Mouse (Mus musculus): ENCODE measurements at regions not wholly inside any gene's neighbourhood (a gene's known extent, or its start where the extent isn't known, plus 50 kb on each side); places are given as distances from the start of the nearest gene placed in this dataset.

- no peak for DNase-seq (ENCODE audit: low read depth, low spot score)
Observed at GRCm38 (mm10) chr19:55011341-55011740, 115.7 kb downstream of the Gpam start.

GRCm38 (mm10) chr19:55008463-55009146 is 118.4 kb downstream of the Gpam start:
- DNase-seq (ENCODE audit: low read depth, low spot score), result no peak

- no peak for DNase-seq (ENCODE audit: low read depth, low spot score)
Observed at GRCm38 (mm10) chr19:54989982-54990381, 137.1 kb downstream of the Gpam start.

- no peak for DNase-seq (ENCODE audit: low read depth, low spot score)
Observed at GRCm38 (mm10) chr19:54984541-54984940, 142.5 kb downstream of the Gpam start.

GRCm38 (mm10) chr19:54982801-54983200 is 144.2 kb downstream of the Gpam start:
- no peak for DNase-seq (ENCODE audit: low read depth, low spot score)

- no peak for DNase-seq (ENCODE audit: low read depth, low spot score)
Observed at GRCm38 (mm10) chr19:54971440-54972211, 155.4 kb downstream of the Gpam start.

- DNase-seq (ENCODE audit: low read depth, low spot score), result no peak
Observed at GRCm38 (mm10) chr19:54958328-54958727, 168.7 kb downstream of the Gpam start.

GRCm38 (mm10) chr19:54955096-54955495 is 171.9 kb downstream of the Gpam start:
- DNase-seq (ENCODE audit: low read depth, low spot score), result no peak

- DNase-seq (ENCODE audit: low read depth, low spot score), result no peak
Observed at GRCm38 (mm10) chr19:54952546-54952945, 174.5 kb downstream of the Gpam start.

- no peak for DNase-seq (ENCODE audit: low read depth, low spot score)
Observed at GRCm38 (mm10) chr19:54948359-54949127, 178.5 kb downstream of the Gpam start.

GRCm38 (mm10) chr19:54947583-54947982 is 179.5 kb downstream of the Gpam start:
- DNase-seq (ENCODE audit: low read depth, low spot score), result no peak

GRCm38 (mm10) chr19:54932579-54932978 is 194.5 kb downstream of the Gpam start:
- no peak for DNase-seq (ENCODE audit: low read depth, low spot score)

- no peak for DNase-seq (ENCODE audit: low read depth, low spot score)
Observed at GRCm38 (mm10) chr19:54925888-54926287, 201.2 kb downstream of the Gpam start.

GRCm38 (mm10) chr19:54919597-54919996 is 207.4 kb downstream of the Gpam start:
- no peak for DNase-seq (ENCODE audit: low read depth, low spot score)

GRCm38 (mm10) chr19:54893622-54894021 is 233.4 kb downstream of the Gpam start:
- no peak for DNase-seq (ENCODE audit: low read depth, low spot score)

GRCm38 (mm10) chr19:54867078-54867477 is 260.0 kb downstream of the Gpam start:
- no peak for DNase-seq (ENCODE audit: low read depth, low spot score)

GRCm38 (mm10) chr19:54855190-54855589 is 271.8 kb downstream of the Gpam start:
- no peak for DNase-seq (ENCODE audit: low read depth, low spot score)

- DNase-seq (ENCODE audit: low read depth, low spot score), result no peak
Observed at GRCm38 (mm10) chr19:54838231-54838630, 288.8 kb downstream of the Gpam start.

GRCm38 (mm10) chr19:54836451-54836850 is 290.6 kb downstream of the Gpam start:
- no peak for DNase-seq (ENCODE audit: low read depth, low spot score)

- DNase-seq (ENCODE audit: low read depth, low spot score), result no peak
Observed at GRCm38 (mm10) chr19:54822161-54822560, 304.9 kb downstream of the Gpam start.

- no peak for DNase-seq (ENCODE audit: low read depth, low spot score)
Observed at GRCm38 (mm10) chr19:54820587-54820986, 306.5 kb downstream of the Gpam start.

- no peak for DNase-seq (ENCODE audit: low read depth, low spot score)
Observed at GRCm38 (mm10) chr19:54801123-54801742, 325.8 kb downstream of the Gpam start.
